Mouse (Mus musculus): ENCODE results near the gene Nle1.

DNA sequence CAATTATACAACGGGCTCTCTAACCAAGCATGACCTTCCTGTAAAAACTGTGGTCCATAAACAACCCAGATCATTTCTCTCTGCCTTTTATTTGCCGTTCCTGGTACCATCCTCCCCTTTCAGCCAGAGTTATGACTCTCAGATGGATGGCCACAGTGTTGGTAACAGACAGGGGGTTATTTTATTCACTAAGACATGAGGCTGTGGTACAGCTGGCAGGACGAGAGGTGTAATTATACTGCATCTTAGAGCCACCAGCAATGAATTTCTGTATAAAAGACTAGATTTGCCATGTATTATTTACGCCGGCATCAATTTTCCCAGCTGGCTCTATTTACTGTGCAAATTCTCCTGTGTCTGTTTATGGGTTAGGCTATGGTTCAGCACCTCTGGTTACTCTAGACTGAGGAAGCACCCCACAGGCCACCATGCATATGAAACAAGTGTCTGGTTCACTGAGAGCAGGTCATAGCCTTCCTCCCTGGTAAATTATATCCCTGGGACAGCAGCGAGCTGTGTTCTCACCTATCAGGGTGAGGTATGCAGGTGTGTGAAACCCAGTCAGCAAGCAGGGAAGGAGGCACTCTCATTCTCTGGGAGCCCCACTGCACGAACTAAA is 30.4 kb downstream of the Nle1 start:
- TF ChIP-seq CTCF (IDR thresholded peaks at IDR 0.05; ENCODE audit: low read depth, low read length): no peak
- no peak for TF ChIP-seq POLR2A (IDR thresholded peaks at IDR 0.05; ENCODE audit: borderline replicate concordance, low read depth, low read length)

All from bone marrow macrophage, adult 2 months (primary cell).